ENCODE assay signal across 8 mouse cellular contexts in genomic region chr8:111731231-111731977, GRCm38 (mm10). TPM values are rescaled to one million over a fixed set of nuclear protein-coding genes. Genes with fewer than 3 reads are reported as not detected.
DNase-seq lines count a peak whose midpoint lies in the region; ATAC-seq and TF ChIP-seq lines count a peak whose summit lies in the region.

No protein-coding gene starts in this region.

- ATAC-seq in forebrain, postnatal 0 days = peak; percentile 61
- ATAC-seq in lung, postnatal 0 days = peak; percentile 15

- H3K9me3 ChIP-seq in MEL (replicated peaks; ENCODE audit: insufficient read depth, low read length) = no peaks in the 10 kb centered on the region
- no peaks in the 10 kb centered on the region for H3K9me3 ChIP-seq in forebrain, postnatal 0 days (ENCODE audit: low read length)
- H3K9me3 ChIP-seq in lung, postnatal 0 days (ENCODE audit: low read length) = no peaks in the 10 kb centered on the region

- TF ChIP-seq CTCF in MEL (IDR thresholded peaks at IDR 0.05 in 2 of 3, conservative IDR thresholded peaks at IDR 0.05 in 1 of 3; ENCODE audit: control insufficient read depth in 1 of 3, insufficient read depth in 1 of 3, low read depth in 2 of 3, low read length in 3 of 3, poor library complexity in 1 of 3, severe bottlenecking in 1 of 3) = no peak
- TF ChIP-seq CTCF in forebrain, postnatal 0 days (IDR thresholded peaks at IDR 0.05; ENCODE audit: low read depth) = no peak
- TF ChIP-seq CTCF in kidney, adult 2 months (conservative IDR thresholded peaks at IDR 0.05; ENCODE audit: insufficient read depth, insufficient read length, low read depth, low read length) = no peak
- no peak for TF ChIP-seq CTCF in lung, postnatal 0 days (IDR thresholded peaks at IDR 0.05)

- H3K4me1 ChIP-seq in MEL (ENCODE audit: control insufficient read depth in 1 of 2, insufficient read depth in 2 of 2, low read length in 2 of 2) = peaks cover 2 to 9% of the 10 kb centered on the region in 2 experiments; a peak in 1 of 4 replicates
- H3K4me1 ChIP-seq in forebrain, postnatal 0 days (ENCODE audit: insufficient read depth) = peaks cover 12% of the 10 kb centered on the region; the same call in 1 of the 2 replicates
- H3K4me1 ChIP-seq in kidney, adult 2 months (ENCODE audit: control insufficient read depth, insufficient read depth, low read length) = peaks cover 89% of the 10 kb centered on the region
- H3K4me1 ChIP-seq in lung, postnatal 0 days (ENCODE audit: insufficient read depth, low read depth, low read length) = peaks cover 82% of the 10 kb centered on the region

- TF ChIP-seq POLR2A in MEL (IDR thresholded peaks at IDR 0.05; ENCODE audit: control insufficient read depth in 1 of 2, insufficient read depth in 1 of 2, low read depth in 1 of 2, low read length in 2 of 2, poor library complexity in 1 of 2) = no peak
- no peak for TF ChIP-seq POLR2A in kidney, adult 2 months (IDR thresholded peaks at IDR 0.05; ENCODE audit: low read depth, low read length)

- no peak overlapping the region for H3K27ac ChIP-seq in MEL (ENCODE audit: control insufficient read depth, low read depth, low read length)
- peak overlapping the region; percentile 79 for H3K27ac ChIP-seq in forebrain, postnatal 0 days (ENCODE audit: low read depth, low read length)
- H3K27ac ChIP-seq in kidney, adult 2 months (ENCODE audit: insufficient read depth, low read depth, low read length) = peak overlapping the region; percentile 84
- H3K27ac ChIP-seq in lung, postnatal 0 days (ENCODE audit: low read length) = peak overlapping the region; percentile 96

- H3K36me3 ChIP-seq in MEL (ENCODE audit: control insufficient read depth in 1 of 2, insufficient read depth in 2 of 2, low read length in 2 of 2) = no peaks in the 10 kb centered on the region
- no peaks in the 10 kb centered on the region for H3K36me3 ChIP-seq in forebrain, postnatal 0 days (ENCODE audit: insufficient read depth)
- no peaks in the 10 kb centered on the region for H3K36me3 ChIP-seq in kidney, adult 2 months (ENCODE audit: control insufficient read depth, insufficient read depth, low read length)
- no peaks in the 10 kb centered on the region for H3K36me3 ChIP-seq in lung, postnatal 0 days (ENCODE audit: insufficient read depth, low read length)

- no peaks in the 10 kb centered on the region for H3K79me2 ChIP-seq in MEL (ENCODE audit: control insufficient read depth, insufficient read depth, low read length, poor library complexity)

- TF ChIP-seq EP300 in MEL (IDR thresholded peaks at IDR 0.05; ENCODE audit: low read depth in 1 of 2, low read length in 2 of 2) = no peak
- TF ChIP-seq EP300 in lung, postnatal 0 days (IDR thresholded peaks at IDR 0.05) = no peak

- H3K4me3 ChIP-seq in MEL (ENCODE audit: control insufficient read depth in 1 of 2, insufficient read depth in 1 of 2, low read depth in 2 of 2, low read length in 2 of 2) = peak overlapping the region; percentile 56 to 85
- peak overlapping the region; percentile 72 for H3K4me3 ChIP-seq in forebrain, postnatal 0 days (ENCODE audit: low read depth, low read length)
- H3K4me3 ChIP-seq in kidney, adult 2 months (ENCODE audit: insufficient read depth, low read depth, low read length) = peak overlapping the region; percentile 93
- H3K4me3 ChIP-seq in lung, postnatal 0 days (ENCODE audit: low read depth, low read length) = peak overlapping the region; percentile 71

- peak overlapping the region; percentile 82 for H3K4me2 ChIP-seq in forebrain, postnatal 0 days (ENCODE audit: low read depth)
- H3K4me2 ChIP-seq in lung, postnatal 0 days (replicated peaks; ENCODE audit: low read depth, low read length) = peak overlapping the region; percentile 91

- H3K27me3 ChIP-seq in MEL (ENCODE audit: control insufficient read depth in 1 of 2, insufficient read depth in 2 of 2, low read length in 2 of 2) = no peaks in the 10 kb centered on the region
- H3K27me3 ChIP-seq in forebrain, postnatal 0 days (ENCODE audit: insufficient read depth, low read length) = no peaks in the 10 kb centered on the region
- H3K27me3 ChIP-seq in kidney, adult 2 months (replicated peaks; ENCODE audit: control insufficient read depth, insufficient read depth, low read length) = no peaks in the 10 kb centered on the region
- no peaks in the 10 kb centered on the region for H3K27me3 ChIP-seq in lung, postnatal 0 days (replicated peaks; ENCODE audit: insufficient read depth, low read length)

- peak; percentile 40 for DNase-seq in adrenal gland, postnatal 10 days
- no peak for DNase-seq in adrenal gland, adult 18-20 months (ENCODE audit: low spot score in 2 of 2)
- no peak for DNase-seq in MEL (ENCODE audit: low read depth, low spot score)
- peak; percentile 31 for DNase-seq in forebrain, postnatal 0 days
- peak; percentile 90 for DNase-seq in kidney, adult 2 months
- DNase-seq in lung, postnatal 0 days (ENCODE audit: low spot score) = peak; percentile 73
- DNase-seq in frontal cortex, postnatal 36 days (ENCODE audit: low spot score in 2 of 2) = no peak
- DNase-seq in layer of hippocampus, adult 9-11 months = no peak

- TF ChIP-seq RAD21 in MEL (IDR thresholded peaks at IDR 0.05; ENCODE audit: low read depth, low read length) = no peak

- WGBS in forebrain, postnatal 0 days = under 1% methylated on average over 39 of the region's 39 CpGs
- WGBS in kidney, adult 2 months = under 1% methylated on average over 39 of the region's 39 CpGs
- under 1% methylated on average over 34 of the region's 39 CpGs for WGBS in lung, postnatal 0 days

- peak overlapping the region; percentile 60 for H3K9ac ChIP-seq in MEL (ENCODE audit: control insufficient read depth, low read depth, low read length, poor library complexity, severe bottlenecking)
- peak overlapping the region; percentile 84 for H3K9ac ChIP-seq in forebrain, postnatal 0 days
- peak overlapping the region; percentile 74 for H3K9ac ChIP-seq in lung, postnatal 0 days (replicated peaks; ENCODE audit: low read depth)

TF ChIP-seq in MEL, 35 proteins besides CTCF, POLR2A, EP300 and RAD21:
- TF ChIP-seq SIN3A (IDR thresholded peaks at IDR 0.05; ENCODE audit: low read length) = no peak
- no peak for TF ChIP-seq ZMIZ1 (IDR thresholded peaks at IDR 0.05; ENCODE audit: low read depth, low read length)
- TF ChIP-seq MXI1 (IDR thresholded peaks at IDR 0.05; ENCODE audit: low read depth, low read length) = no peak
- no peak for TF ChIP-seq TAL1 (IDR thresholded peaks at IDR 0.05; ENCODE audit: low read length)
- no peak for TF ChIP-seq GABPA (IDR thresholded peaks at IDR 0.05; ENCODE audit: low read depth, low read length)
- TF ChIP-seq UBTF (IDR thresholded peaks at IDR 0.05; ENCODE audit: borderline replicate concordance, insufficient read depth, low read depth, low read length) = no peak
- TF ChIP-seq CHD1 (IDR thresholded peaks at IDR 0.05; ENCODE audit: low read depth, low read length) = no peak
- no peak for TF ChIP-seq ZNF384 (IDR thresholded peaks at IDR 0.05; ENCODE audit: low read depth, low read length)
- TF ChIP-seq CHD2 (IDR thresholded peaks at IDR 0.05; ENCODE audit: low read length) = no peak
- TF ChIP-seq NRF1 (IDR thresholded peaks at IDR 0.05; ENCODE audit: insufficient read depth, low read depth, low read length, poor library complexity, severe bottlenecking) = no peak
- no peak for TF ChIP-seq POLR2AphosphoS2 (IDR thresholded peaks at IDR 0.05; ENCODE audit: low read length)
- TF ChIP-seq POLR2AphosphoS5 (IDR thresholded peaks at IDR 0.05; ENCODE audit: borderline replicate concordance, low read depth, low read length) = no peak
- no peak for TF ChIP-seq MAX (IDR thresholded peaks at IDR 0.05; ENCODE audit: low read length)
- TF ChIP-seq USF2 (IDR thresholded peaks at IDR 0.05; ENCODE audit: borderline replicate concordance in 1 of 2, insufficient read depth in 1 of 2, low read depth in 1 of 2, low read length in 2 of 2) = no peak
- TF ChIP-seq KAT2A (conservative IDR thresholded peaks at IDR 0.05; ENCODE audit: low read depth, low read length) = no peak
- TF ChIP-seq SMC3 (IDR thresholded peaks at IDR 0.05; ENCODE audit: low read depth, low read length) = no peak
- TF ChIP-seq TBP (IDR thresholded peaks at IDR 0.05; ENCODE audit: low read depth, low read length) = no peak

RNA-seq across cellular contexts. Expression of gene Bcar1, which starts 12.2 kb away (rescaled TPM):
- 10 to 100 TPM; 53.4 to 62.7 TPM for total RNA-seq in adrenal gland, postnatal 10 days (2021)
- total RNA-seq in adrenal gland, adult 18-20 months (2021) = 100 to 1,000 TPM in 1 of 2 experiments, 10 to 100 TPM in 1; 83.9 to 120 TPM
- total RNA-seq in MEL (2012; rRNA removed) = 6.5 and 7.5 TPM in 2 replicates
- 10 to 100 TPM in 1 of 2 experiments, not detected in 1; 17.4 TPM for polyA plus RNA-seq in MEL (2012; ENCODE audit: insufficient read depth in 1 of 2, insufficient read length in 2 of 2, low read depth in 1 of 2, low replicate concordance in 2 of 2, missing spikeins in 1 of 2)
- 53.4 and 60.3 TPM in 2 replicates for total RNA-seq in forebrain, postnatal 0 days (2014; rRNA removed)
- polyA plus RNA-seq in forebrain, postnatal 0 days (2015; fragmentation: Nextera tagmentation; extraction: Ambion mirVana) = 43.4 and 47.0 TPM in 2 replicates
- 115 and 137 TPM in 2 replicates for polyA plus RNA-seq in kidney, adult 2 months (2012; rRNA removed)
- polyA plus RNA-seq in lung, postnatal 0 days (2015; fragmentation: Nextera tagmentation; extraction: Ambion mirVana) = 29.3 and 34.2 TPM in 2 replicates

RNA-seq across cellular contexts. Expression of gene Ctrb1, which starts 40.6 kb away (rescaled TPM):
- under 1 TPM in 1 of 2 experiments, not detected in 1; 0.42 TPM for total RNA-seq in adrenal gland, postnatal 10 days (2021)
- total RNA-seq in adrenal gland, adult 18-20 months (2021) = not detected
- not detected in 2 replicates for total RNA-seq in MEL (2012; rRNA removed)
- polyA plus RNA-seq in MEL (2012; ENCODE audit: insufficient read depth in 1 of 2, insufficient read length in 2 of 2, low read depth in 1 of 2, low replicate concordance in 2 of 2, missing spikeins in 1 of 2) = not detected
- not detected in 2 replicates for total RNA-seq in forebrain, postnatal 0 days (2014; rRNA removed)
- polyA plus RNA-seq in forebrain, postnatal 0 days (2015; fragmentation: Nextera tagmentation; extraction: Ambion mirVana) = not detected in 2 replicates
- polyA plus RNA-seq in kidney, adult 2 months (2012; rRNA removed) = 0.17 and 0.29 TPM in 2 replicates
- not detected in 2 replicates for polyA plus RNA-seq in lung, postnatal 0 days (2015; fragmentation: Nextera tagmentation; extraction: Ambion mirVana)

Comparison
In these comparisons a context has a peak if more than half of its experiments do, and no peak if none do; other contexts are left out.
1. DNase-seq: peak in adrenal gland, postnatal 10 days (single experiment), forebrain, postnatal 0 days (single experiment), kidney, adult 2 months (single experiment) and lung, postnatal 0 days (single experiment); none in adrenal gland, adult 18-20 months (0 of 2), MEL (single experiment), frontal cortex, postnatal 36 days (0 of 2) and layer of hippocampus, adult 9-11 months (single experiment).
2. Peak in every context shown above with its lines, with median percentiles within 50 percentile points of each other: H3K4me3 ChIP-seq and H3K9ac ChIP-seq.